Mouse (Mus musculus): Measurements from ENCODE around the gene Abhd14a. TPM values are rescaled to one million over a fixed set of nuclear protein-coding genes. Genes with fewer than 3 reads are reported as not detected.

The Abhd14a gene
- polyA plus RNA-seq, 1 experiment from 2014 or later, result 87.0 TPM

DNA sequence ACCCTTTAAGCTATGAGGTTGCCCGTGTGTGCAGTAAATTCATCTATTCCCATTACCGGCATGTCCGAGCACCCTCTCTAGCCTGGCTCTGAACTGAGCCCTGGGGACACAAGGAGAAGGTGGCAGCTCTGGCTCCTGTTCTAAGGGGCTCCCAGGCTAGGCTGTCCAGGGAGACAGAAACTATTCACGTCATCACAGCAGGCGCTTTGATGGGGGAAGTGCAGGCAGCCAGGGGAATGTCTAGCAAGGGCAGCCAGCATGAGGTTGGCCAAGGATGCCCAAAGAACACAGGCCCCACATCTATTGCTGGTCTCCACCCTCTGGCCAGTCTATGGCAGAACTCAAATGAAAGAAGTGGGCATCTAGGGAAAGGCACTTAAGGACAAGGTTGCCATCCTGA, 10.4 kb upstream of the Abhd14a start:
- H3K36me3 ChIP-seq, result peaks cover 18% of the 10 kb centered on the region
- H3K4me2 ChIP-seq (replicated peaks), result no peak overlapping the region
- no peak overlapping the region for H3K9ac ChIP-seq
- no peak for ATAC-seq (ENCODE audit: insufficient number of reproducible peaks, low FRiP score, low TSS enrichment, low read depth)
- H3K9me3 ChIP-seq (replicated peaks), result no peaks in the 10 kb centered on the region
- H3K27ac ChIP-seq (replicated peaks), result no peak overlapping the region
- peaks cover 49% of the 10 kb centered on the region for H3K4me1 ChIP-seq
- H3K4me3 ChIP-seq (replicated peaks), result no peak overlapping the region
- no peaks in the 10 kb centered on the region for H3K27me3 ChIP-seq
- WGBS, result 67% methylated on average over 5 of the region's 5 CpGs

DNA sequence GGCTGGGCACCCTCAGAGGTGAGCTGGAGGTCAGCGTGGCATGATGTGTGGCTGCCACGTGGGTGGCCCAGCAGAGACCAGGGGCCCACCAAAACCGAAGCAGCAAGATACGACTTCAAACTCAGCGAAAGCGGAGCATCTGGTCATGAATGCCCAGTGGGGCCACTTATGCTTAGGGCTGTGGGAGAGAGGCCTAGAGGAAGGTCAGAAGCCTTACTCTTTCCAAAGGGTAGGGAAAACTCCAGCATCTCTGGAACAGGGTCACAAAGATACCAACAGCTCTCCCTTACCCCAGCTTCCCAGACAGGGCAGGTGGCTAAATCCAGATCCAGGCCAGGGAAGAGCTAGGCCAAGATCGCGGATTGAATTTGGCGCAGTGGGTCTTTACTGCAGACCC, 9.7 kb upstream of the Abhd14a start:
- H3K4me1 ChIP-seq, result peaks cover 56% of the 10 kb centered on the region
- peak overlapping the region; percentile 70; the same call in 1 of the 2 replicates for H3K4me3 ChIP-seq (replicated peaks)
- 53% methylated on average over 9 of the region's 9 CpGs for WGBS
- no peaks in the 10 kb centered on the region for H3K27me3 ChIP-seq
- H3K9ac ChIP-seq, result 0 out of 2 replicates have a peak overlapping the region, but pooled peaks have one; percentile 6
- no peaks in the 10 kb centered on the region for H3K9me3 ChIP-seq (replicated peaks)
- H3K4me2 ChIP-seq (replicated peaks), result peak overlapping the region; percentile 89; the same call in 1 of the 2 replicates
- peak overlapping the region; percentile 90 for H3K27ac ChIP-seq (replicated peaks)
- H3K36me3 ChIP-seq, result peaks cover 13% of the 10 kb centered on the region
- ATAC-seq (ENCODE audit: insufficient number of reproducible peaks, low FRiP score, low TSS enrichment, low read depth), result no peak

DNA sequence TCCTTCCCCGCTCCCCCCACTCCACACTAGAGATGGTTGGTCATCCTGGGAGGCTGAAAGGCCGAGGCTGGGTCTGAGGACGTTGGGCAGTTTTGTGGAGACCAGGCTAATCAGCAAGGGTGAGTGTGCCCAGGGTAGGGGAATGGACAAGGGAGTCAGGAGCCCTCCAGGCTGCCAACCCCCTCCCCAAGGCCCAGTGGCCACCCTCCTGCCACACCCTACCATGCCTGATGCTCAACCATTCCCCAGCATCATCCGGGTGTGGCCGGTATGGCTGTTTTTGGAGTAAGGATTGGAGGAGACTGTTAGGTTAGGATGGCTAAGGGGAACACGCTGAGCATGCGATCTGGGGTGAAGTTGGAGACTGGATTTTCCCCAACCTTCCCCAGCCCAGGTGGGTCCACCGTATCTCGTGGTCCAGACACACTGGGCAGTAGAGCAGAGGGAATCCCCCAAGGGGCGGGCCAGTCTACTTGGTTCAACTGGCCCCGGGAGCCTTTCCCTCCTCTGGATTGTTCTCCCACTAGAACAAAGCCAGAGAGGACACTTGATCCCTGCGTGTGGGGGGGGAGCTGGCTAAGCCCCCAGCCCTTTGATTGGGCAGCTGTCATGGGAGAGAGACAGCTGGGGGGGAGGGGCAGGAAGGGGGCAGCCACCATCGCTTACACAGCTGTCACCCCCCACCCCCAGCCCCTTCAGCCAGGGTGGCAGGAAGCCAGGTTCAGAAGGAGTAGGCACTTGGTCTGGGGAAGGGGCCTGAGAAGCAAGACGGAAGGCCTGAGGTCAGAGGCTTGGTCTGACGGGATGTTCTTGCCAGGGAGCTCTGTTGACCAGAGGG, 9.1 kb upstream of the Abhd14a start:
- no peaks in the 10 kb centered on the region for H3K27me3 ChIP-seq
- H3K27ac ChIP-seq (replicated peaks), result peak overlapping the region; percentile 90
- peaks cover 62% of the 10 kb centered on the region for H3K4me1 ChIP-seq
- H3K4me2 ChIP-seq (replicated peaks), result peak overlapping the region; percentile 89
- WGBS, result 31% methylated on average over 15 of the region's 15 CpGs
- no peaks in the 10 kb centered on the region for H3K9me3 ChIP-seq (replicated peaks)
- peaks cover 7% of the 10 kb centered on the region for H3K36me3 ChIP-seq
- H3K9ac ChIP-seq, result no peak overlapping the region
- peak; percentile 5; the same call in 1 of the 2 replicates for ATAC-seq (ENCODE audit: insufficient number of reproducible peaks, low FRiP score, low TSS enrichment, low read depth)
- H3K4me3 ChIP-seq (replicated peaks), result peak overlapping the region; percentile 70

DNA sequence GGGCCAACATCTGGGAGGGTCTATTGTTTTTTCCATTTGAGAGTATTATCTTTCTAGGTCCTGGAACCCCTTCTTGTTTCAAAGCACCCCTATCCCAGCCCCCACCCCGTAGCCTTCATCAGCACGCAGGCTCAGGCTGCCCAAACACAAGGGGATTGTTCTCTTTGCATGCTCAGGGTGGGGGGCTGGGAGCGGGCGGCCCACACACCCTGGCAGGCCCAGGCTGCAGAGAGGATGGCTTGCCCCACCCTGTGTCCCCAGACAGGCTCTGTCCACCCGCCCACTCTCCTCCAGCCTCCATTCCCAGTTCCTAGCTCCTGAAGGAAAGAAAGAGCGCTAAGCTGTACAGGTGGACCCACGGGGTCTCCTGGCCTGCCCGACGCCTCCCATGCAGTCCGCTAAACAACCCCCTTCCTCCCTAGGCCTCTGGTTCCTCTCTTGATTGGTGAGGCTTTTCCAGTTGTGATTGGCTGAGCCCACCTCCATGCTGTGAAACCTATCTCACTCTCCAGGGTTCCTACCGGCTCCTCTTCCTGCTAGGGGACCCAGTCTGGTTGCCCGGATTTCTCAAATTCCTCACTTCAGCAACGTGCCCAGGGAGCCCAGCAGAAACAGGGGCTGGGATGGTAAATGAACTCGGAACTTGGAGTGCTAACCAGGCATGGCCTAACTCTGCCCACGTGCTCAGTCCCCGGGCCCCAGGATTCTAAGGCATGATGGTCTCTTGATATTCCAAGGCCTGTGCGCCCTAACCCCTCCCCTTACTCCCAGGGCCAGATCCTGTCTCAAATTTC, 7.6 kb upstream of the Abhd14a start:
- H3K9ac ChIP-seq, result peak overlapping the region; percentile 60
- peak overlapping the region; percentile 70 for H3K4me3 ChIP-seq (replicated peaks)
- H3K36me3 ChIP-seq, result no peaks in the 10 kb centered on the region
- peak overlapping the region; percentile 90 for H3K27ac ChIP-seq (replicated peaks)
- peaks cover 77% of the 10 kb centered on the region for H3K4me1 ChIP-seq
- no peaks in the 10 kb centered on the region for H3K9me3 ChIP-seq (replicated peaks)
- H3K27me3 ChIP-seq, result no peaks in the 10 kb centered on the region
- ATAC-seq (ENCODE audit: insufficient number of reproducible peaks, low FRiP score, low TSS enrichment, low read depth), result no peak; the same call in 1 of the 2 replicates
- WGBS, result 3% methylated on average over 17 of the region's 17 CpGs
- H3K4me2 ChIP-seq (replicated peaks), result peak overlapping the region; percentile 89

DNA sequence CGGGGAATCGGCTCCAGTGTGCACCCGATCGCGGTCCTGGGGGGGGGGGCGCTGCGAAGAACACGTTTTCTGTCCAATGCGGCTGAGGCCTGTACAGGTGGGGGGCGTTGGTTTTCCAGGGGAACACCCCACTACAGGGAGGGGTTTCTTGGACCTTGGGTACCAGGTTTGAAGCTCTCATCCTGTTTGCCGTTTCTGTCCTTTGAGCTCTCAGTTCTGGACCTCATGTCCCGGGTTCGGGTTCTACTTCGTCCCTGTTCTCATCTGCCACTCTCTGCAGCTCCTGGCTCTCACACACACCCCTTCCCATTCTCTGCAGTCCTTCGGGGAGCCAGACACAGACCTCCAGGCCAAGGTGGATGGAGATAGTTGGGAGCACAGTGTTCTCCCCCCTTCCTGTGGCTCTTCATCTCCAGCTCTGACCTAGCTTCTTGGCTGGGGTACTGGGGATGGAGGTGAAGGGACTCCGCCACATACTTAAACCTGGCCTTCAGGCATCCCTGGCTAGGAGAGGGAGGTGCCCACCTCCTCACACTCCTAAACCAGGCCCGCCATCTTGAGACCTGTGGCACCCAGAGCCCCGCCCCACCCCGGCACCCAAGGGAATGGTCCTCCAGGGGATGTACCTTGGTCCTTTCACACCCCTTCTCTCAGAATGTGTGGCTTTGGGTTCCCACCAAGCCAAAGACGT, 6.7 kb upstream of the Abhd14a start:
- Histone ChIP-seq H3K4me3 (replicated peaks) (peak overlapping the region; percentile 70), H3K4me1 (peaks cover 84% of the 10 kb centered on the region), H3K27ac (replicated peaks) (peak overlapping the region; percentile 90), H3K36me3 (no peaks in the 10 kb centered on the region), H3K9me3 (replicated peaks) (no peaks in the 10 kb centered on the region), H3K9ac (peak overlapping the region; percentile 60), H3K4me2 (replicated peaks) (peak overlapping the region; percentile 89), H3K27me3 (no peaks in the 10 kb centered on the region)
- 2% methylated on average over 19 of the region's 20 CpGs for WGBS
- peak; percentile 13; the same call in 1 of the 2 replicates for ATAC-seq (ENCODE audit: insufficient number of reproducible peaks, low FRiP score, low TSS enrichment, low read depth)

DNA sequence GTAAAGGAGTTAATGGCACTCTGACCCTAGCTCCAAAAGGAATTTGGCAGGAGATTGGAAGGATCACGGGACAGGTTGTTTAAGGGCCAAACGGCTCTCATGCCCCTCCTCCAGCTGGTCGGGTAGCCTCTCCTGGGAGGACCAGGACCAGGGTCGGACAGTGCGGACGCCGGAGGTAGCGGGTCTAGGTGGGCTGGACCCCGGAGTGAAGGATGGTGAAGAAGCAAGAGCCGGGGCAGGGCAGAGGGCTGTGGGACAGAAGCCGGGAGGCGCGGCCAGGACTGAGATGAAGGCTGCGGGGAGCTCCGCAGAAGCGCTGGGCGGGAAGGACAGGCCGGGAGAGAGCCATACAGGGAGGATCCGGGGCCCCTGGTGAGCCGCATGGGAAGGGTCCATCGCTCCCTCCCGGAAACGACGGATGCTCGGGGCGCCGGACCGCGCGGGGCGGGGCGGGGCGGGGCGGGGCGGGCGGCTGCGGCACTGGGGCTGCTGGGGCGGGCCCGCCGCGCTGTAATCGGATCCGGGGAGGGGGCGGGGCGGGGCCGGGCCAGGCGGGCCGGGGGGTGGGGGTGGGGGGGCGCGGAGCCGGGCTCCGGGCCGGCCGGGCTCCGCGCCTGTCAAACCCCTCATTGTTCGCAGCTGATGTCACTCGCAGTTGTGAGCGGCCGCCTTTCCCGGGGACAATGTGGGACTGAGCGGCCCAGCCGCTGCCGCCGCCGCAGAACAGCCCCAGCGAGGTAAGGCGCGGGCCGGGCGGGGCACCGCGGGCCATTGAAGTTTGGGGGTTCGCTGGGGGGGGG, 6.0 kb upstream of the Abhd14a start, which contains the start of gene Pcbp4:
TSS of gene Pcbp4 (plus strand) at position 21 of the 800 bp plus-strand sequence.
- peak within 1 kb of the TSS; percentile 90 for H3K27ac ChIP-seq (replicated peaks)
- peaks cover 92% of the 10 kb centered on the region for H3K4me1 ChIP-seq
- no peaks in the 10 kb centered on the region for H3K36me3 ChIP-seq
- peak within 1 kb of the TSS; percentile 70 for H3K4me3 ChIP-seq (replicated peaks)
- peak within 1 kb of the TSS; percentile 60 for H3K9ac ChIP-seq
- ATAC-seq (ENCODE audit: insufficient number of reproducible peaks, low FRiP score, low TSS enrichment, low read depth), result peak; percentile 73
- H3K4me2 ChIP-seq (replicated peaks), result peak within 1 kb of the TSS; percentile 89
- no peaks in the 10 kb centered on the region for H3K9me3 ChIP-seq (replicated peaks)
- WGBS, result under 1% methylated on average over 48 of the region's 74 CpGs
- no peaks in the 10 kb centered on the region for H3K27me3 ChIP-seq

DNA sequence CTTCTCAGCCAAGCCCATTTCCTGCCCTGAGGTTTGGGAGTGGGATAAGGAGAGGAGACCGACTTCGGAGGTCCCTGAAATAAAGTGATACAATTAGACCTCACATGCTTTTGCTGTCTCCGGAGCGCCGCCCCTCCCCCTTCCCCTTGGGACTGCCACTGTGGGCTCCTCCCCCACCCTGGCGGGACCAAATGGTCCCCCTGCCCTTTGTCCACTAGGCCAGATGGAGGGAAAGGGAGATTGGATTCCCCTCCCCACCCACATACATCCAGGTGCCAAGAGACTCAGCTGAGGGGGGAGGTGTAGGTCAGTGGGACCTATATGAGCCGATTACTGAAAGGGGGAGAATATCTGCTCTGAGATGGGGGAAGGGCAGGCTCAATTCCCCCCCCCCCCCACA, 5.3 kb upstream of the Abhd14a start:
- H3K27me3 ChIP-seq, result no peaks in the 10 kb centered on the region
- H3K4me3 ChIP-seq (replicated peaks), result peak overlapping the region; percentile 70
- H3K27ac ChIP-seq (replicated peaks), result 0 out of 2 replicates have a peak overlapping the region, but pooled peaks have one; percentile 90
- H3K4me1 ChIP-seq, result peaks cover 92% of the 10 kb centered on the region
- no peak for ATAC-seq (ENCODE audit: insufficient number of reproducible peaks, low FRiP score, low TSS enrichment, low read depth)
- no peaks in the 10 kb centered on the region for H3K36me3 ChIP-seq
- H3K9ac ChIP-seq, result no peak overlapping the region
- 2% methylated on average over 6 of the region's 7 CpGs for WGBS
- H3K9me3 ChIP-seq (replicated peaks), result no peaks in the 10 kb centered on the region
- H3K4me2 ChIP-seq (replicated peaks), result peak overlapping the region; percentile 89

DNA sequence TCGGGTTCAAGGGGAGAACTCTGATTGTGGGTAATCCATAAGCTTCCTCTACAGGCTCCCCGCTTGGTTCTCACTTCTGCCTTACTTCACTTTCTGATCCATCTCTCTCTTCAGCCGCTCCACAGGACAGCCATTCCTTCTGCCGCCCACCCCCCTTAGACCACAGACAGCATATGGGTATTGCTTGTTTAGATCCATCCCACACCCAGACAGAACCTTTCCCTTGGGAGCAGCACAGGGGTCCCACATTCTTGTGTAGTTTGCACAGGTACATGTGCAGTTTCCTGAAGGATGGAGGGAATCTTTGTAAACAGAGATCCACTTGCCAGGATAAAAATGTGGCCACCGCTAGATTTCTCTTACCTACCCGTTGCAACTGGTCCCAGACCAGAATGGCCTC, 4.9 kb upstream of the Abhd14a start:
- no peak for ATAC-seq (ENCODE audit: insufficient number of reproducible peaks, low FRiP score, low TSS enrichment, low read depth)
- H3K9ac ChIP-seq, result no peak overlapping the region

DNA sequence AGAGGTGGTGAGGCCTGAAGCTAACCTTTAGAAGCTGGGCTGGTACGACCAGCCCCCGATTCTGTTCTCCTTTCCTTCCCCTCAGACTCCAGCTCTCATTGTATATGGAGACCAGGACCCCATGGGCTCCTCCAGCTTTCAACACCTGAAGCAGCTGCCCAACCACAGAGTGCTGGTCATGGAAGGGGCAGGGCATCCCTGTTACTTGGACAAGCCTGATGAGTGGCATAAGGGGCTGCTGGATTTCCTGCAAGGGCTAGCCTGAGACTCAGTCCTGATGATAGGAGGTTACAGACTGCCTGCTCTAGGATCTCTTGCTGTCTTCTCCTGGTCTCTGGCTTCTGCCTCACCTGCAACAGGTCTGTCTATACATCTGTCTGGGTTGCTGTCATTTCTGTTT, 4.4 kb upstream of the Abhd14a start:
- Histone ChIP-seq H3K4me3 (replicated peaks) (no peak overlapping the region), H3K36me3 (no peaks in the 10 kb centered on the region), H3K27me3 (no peaks in the 10 kb centered on the region), H3K4me2 (replicated peaks) (no peak overlapping the region), H3K4me1 (peaks cover 89% of the 10 kb centered on the region), H3K9me3 (replicated peaks) (no peaks in the 10 kb centered on the region), H3K9ac (no peak overlapping the region), H3K27ac (replicated peaks) (no peak overlapping the region)
- no peak for ATAC-seq (ENCODE audit: insufficient number of reproducible peaks, low FRiP score, low TSS enrichment, low read depth)
- WGBS, result 49% methylated on average over 2 of the region's 2 CpGs

More for the DNA sequence above, 4.9 kb upstream of the Abhd14a start:
- H3K27ac ChIP-seq (replicated peaks), result no peak overlapping the region
- H3K4me2 ChIP-seq (replicated peaks), result no peak overlapping the region
- no peaks in the 10 kb centered on the region for H3K9me3 ChIP-seq (replicated peaks)
- H3K4me1 ChIP-seq, result peaks cover 91% of the 10 kb centered on the region
- no peaks in the 10 kb centered on the region for H3K27me3 ChIP-seq
- 0 out of 2 replicates have a peak overlapping the region, but pooled peaks have one; percentile 70 for H3K4me3 ChIP-seq (replicated peaks)
- 33% methylated on average over 6 of the region's 6 CpGs for WGBS
- H3K36me3 ChIP-seq, result no peaks in the 10 kb centered on the region

DNA sequence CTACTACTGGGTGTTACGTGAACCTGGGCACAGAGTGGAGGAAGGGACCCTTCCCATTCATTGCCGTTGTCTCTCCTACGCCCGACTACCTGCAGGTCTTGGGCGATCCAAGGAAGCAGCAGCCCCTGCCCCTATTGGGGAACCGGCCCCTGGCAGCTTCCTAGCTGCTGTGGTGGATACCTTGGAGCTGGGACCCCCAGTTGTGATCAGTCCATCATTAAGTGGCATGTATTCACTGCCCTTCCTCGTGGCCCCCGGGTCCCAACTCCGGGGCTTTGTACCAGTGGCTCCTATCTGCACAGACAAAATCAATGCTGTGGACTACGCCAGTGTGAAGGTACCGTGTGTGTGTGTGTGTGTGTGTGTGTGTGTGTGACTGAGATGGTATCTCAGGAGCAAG, 3.8 kb upstream of the Abhd14a start:
- H3K4me1 ChIP-seq, result peaks cover 89% of the 10 kb centered on the region
- WGBS, result 72% methylated on average over 11 of the region's 11 CpGs
- no peak for ATAC-seq (ENCODE audit: insufficient number of reproducible peaks, low FRiP score, low TSS enrichment, low read depth)
- H3K4me2 ChIP-seq (replicated peaks), result peak overlapping the region; percentile 28; the same call in 1 of the 2 replicates
- no peak overlapping the region for H3K9ac ChIP-seq
- no peak overlapping the region for H3K27ac ChIP-seq (replicated peaks)
- no peaks in the 10 kb centered on the region for H3K36me3 ChIP-seq
- no peaks in the 10 kb centered on the region for H3K27me3 ChIP-seq
- no peak overlapping the region for H3K4me3 ChIP-seq (replicated peaks)
- no peaks in the 10 kb centered on the region for H3K9me3 ChIP-seq (replicated peaks)

All from embryonic facial prominence, embryonic 15.5 days (tissue).